Mouse (Mus musculus) neutrophil, adult 5-6 weeks (primary cell): ENCODE results near the gene Gngt2. TPM values are rescaled to one million over a fixed set of nuclear protein-coding genes. Genes with fewer than 3 reads are reported as not detected.

ENCODE experiments used
- ATAC-seq: fragments of 151-379, 151-347 bp; 2 replicates; pipeline ENCODE4 v1.8.0; 2017; ENCODE audit warnings: mild to moderate bottlenecking, moderate TSS enrichment; ENCODE audit not compliant: insufficient number of reproducible peaks, poor library complexity, low FRiP score, severe bottlenecking; ENCODE audit errors: extremely low read depth
- total RNA-seq: library from RNA; stranded (forward); fragments of 200-1000 nt; gene quantifications from 2 replicates; pipeline ENCODE4 v1.2.3, GENCODE M21; 2017

Gngt2 gene
- 122 and 146 TPM in 2 replicates for total RNA-seq

DNA sequence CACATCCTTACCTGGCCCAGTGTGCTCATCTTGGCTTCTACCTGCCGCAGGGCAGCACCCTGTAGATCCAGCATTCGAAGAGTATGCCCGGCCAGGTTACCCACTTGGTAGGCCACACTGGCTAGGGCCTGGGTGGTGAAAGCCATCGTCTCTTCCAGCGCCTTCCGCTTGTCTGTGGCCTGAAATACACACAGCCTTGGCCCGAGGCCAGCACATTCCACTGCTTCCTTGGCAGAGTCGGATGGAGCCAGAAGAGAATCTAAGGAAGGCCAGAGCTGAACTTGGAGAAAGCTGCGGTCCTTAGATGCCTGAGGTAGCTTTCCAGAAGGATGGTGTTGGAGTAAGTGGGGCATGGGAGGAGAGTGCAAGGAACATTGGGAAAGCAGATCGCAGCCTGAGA is at the start of gene Gngt2:
Gngt2 (plus strand) TSS at position 158 of the 400 bp plus-strand sequence.
- no peak for ATAC-seq

DNA sequence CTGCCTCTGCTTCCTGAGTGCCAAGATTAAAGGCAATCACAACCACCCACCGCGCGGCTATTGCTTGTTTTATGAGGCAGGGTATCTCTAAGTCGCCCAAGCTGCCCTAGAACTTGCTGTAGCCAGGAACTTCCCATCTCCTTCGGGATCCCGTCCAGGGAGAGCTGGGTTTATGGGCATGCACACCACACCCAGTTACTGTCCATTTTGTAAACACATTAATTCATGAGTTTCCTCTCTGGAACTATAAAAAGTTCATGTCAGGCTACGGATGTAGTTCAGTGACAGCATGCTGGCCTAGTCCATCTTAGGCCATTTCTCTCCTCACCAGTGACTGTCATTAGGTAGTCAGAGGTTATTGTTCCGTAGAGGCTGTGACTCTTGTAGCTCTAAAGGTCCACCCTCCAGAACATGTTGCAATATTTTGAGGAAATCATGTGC is 47.5 kb upstream of the Gngt2 start:
- ATAC-seq = peak; percentile 52

DNA sequence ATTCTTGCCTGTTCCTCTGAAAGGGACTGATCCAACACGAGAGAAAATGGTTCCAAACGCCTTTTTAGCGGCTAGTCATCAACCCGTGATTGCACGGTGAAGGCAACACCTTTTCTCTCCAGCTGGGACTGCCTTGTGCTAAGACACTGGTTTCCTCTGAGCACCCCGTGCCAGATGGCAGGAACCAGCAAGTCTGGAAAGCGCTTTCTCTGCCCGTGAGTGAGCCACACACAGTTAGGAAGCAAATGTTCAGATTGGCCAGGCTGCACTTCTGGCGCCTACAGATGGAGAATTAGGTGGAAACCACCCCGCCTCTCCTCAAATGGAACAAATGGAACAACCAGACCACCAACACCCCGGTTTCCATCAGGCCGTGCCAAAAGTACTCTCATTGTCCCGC is 45.2 kb upstream of the Gngt2 start:
- no peak for ATAC-seq

DNA sequence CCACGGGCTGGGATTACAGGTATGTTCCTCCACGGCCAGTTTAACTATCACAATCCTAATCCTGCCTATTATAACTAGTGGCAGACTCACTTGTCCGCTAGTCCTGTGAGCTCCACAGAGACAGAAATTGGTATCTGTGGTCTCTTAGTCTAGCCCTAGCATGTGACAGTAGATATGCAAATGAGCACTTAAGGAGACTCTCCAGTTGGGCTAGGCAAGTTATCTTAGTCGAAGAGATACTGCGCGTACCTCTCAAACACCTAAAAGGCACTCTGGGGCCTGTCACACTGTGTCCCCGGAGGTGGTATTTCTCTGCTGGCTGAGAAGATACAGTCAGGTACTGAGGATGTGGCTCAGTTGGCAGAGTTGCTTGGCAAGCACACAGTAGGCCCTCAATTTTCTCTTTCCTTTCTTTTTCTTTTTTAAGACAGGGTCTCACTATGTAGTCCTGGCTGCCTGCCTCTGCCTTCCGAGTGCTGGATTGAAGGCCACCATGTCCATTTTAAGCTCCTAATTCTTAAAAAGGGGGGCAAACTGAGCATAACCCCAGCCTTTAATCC is 44.0 kb upstream of the Gngt2 start:
- no peak for ATAC-seq

DNA sequence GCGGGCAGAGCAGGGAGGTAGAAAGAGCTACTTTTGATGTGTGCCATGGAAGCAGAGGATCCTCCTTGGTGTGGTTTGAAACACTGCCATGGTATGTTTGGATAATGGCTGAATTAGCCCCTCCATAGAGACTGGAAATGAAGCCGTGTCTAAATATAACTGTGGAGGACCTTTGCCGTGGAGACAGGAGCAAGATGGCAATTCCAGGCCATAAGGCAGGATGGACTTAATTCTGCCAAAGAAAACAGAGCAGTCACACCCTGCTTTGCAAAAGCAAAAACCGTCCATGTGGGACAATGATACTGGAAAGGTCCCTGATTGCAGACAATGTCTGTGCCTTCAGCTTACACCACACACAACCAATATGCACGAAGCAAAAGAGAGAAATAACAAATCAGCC is 42.8 kb upstream of the Gngt2 start:
- no peak for ATAC-seq

DNA sequence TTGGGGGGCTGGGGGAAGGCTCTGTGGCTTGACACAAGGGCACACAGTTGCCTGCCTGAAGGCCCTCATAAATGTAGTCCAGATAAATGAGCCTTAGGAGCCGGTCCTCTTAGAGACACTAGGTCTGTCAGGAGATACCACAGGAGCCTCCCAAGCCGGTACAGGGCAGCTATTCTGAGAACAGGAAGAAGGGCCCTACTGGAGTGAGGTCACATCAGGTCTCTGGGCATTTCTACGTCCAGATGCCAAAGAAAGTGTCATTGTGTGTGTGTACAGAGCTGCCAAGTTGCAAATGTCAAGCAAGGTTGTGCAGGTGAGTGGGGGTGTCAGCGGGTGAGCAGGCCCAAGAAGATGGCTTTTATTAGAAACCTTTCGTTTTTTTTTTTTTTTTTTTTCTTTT is 41.4 kb upstream of the Gngt2 start:
- ATAC-seq = no peak

DNA sequence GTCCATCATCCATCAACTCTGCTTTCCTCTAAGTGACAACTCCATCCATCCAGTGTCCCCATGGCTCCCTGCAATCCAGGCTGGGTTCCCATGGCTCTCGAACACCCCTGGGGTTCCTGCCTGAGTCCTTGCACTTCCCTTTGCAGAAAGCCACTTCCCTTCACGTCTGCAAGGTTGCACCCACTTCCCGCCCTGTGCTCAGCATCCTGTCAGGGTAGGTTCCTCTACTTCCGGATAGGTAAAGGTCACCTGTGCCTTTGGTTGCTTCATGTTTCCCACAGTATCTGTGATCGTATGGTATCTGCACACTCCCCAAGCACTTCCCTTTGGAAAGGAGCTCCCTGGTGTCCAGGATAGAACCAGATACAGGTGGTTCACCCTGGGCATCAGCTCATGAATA is 32.0 kb upstream of the Gngt2 start:
- ATAC-seq = peak; percentile 42; the same call in 1 of the 2 replicates

DNA sequence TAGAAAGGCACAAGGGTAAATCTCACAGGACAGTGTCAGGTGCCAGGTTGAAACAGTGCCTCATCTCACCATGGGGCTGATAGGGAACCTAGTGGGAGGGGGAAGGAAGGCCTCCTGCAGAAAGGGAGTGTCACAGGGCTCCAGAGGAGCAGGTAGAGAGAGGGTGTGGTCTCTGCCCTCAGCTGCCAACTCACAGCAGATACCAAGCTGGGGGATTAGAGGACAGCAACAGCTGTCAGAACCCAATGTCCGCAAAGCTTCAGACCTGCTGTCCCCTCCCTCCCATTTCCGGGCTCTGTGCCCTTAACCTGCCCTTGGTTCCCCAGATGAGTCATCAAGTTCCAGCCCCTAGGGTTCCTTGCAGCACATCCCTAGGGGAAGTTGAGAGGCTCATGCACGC is 31.5 kb upstream of the Gngt2 start:
- ATAC-seq = peak; percentile 87

DNA sequence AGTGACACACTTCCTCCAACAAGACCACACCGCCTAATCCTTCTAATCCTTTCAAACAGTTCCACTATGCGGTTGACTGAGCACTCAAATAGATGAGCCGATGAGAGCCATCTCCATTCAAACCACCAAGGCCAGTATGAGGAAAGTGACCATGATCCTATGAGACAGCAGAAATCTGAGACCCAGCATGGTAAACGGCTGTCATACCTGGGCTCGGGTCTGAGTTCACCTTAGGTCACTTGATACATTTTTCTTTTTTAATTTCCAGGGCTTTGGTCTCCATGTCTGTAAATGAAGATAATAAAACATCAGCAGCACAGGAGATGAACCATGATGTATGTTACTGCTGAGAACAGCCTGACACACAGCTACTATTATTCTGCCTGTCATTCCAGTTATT is 29.1 kb upstream of the Gngt2 start:
- ATAC-seq = no peak

DNA sequence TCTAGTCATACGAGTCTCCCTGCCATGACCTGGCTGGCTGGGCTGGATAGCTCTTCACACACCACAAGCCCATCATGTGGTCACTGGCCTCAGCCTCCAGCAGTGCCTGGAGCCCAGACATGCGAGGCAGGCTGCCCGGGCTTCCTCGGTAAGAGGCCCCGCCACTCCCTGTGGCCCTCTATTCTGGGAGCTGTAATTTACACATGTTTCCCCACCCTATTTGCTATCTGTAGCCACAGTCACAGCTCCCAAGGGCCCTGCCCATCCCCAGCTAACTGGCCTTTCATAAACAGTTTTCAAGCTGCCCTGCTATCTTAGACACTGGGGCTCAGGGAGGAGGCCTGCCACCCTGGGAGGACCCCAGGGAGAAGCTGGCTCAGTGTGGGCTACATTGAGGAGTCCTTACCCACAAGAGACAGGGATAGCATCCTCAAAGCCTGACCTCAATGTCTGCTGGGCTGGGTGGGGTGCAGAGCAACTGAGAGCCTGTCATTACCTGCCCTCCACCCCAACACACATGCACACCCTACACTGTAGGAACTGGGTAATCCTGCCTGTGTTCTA is 28.5 kb upstream of the Gngt2 start:
- ATAC-seq = no peak

DNA sequence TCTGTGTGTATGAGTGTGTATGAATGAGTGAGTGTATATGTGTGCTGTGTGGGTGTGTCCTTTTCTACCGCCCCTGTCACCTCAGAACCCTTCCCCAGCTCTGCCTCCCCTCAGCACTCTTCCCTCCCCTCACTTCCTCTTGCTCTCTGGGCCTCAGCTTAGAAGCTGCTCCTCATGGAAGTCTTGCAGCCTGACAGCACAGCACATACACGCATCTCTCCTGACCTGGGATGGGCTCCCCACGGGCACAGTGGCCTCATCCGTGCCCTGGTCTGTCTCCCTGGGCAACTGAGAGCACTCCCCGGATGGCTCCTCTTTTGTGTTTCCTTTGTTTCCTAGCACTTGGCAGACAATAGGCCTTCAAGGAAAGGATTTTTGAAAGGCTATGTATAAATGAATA is 27.4 kb upstream of the Gngt2 start:
- ATAC-seq = no peak

DNA sequence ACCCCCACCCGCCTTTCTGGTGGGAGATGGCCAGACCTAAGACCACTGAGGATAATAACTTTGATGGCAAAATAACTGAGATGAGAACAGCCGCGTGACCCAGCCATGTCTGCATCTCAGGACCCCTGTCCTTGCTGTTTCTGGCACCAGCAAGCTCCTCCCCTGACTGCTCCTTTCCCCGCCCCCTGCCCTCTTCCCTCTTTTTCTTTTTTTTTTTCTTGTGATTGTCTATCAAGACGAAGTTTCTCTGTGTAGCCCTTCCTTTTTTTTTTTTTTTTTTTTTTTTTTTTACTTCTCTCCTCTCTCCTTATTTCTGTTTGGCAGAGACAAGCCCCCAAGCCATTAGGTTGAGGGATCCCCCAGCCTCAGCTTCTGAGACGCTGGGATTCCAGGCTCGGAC is 26.2 kb upstream of the Gngt2 start:
- no peak for ATAC-seq

DNA sequence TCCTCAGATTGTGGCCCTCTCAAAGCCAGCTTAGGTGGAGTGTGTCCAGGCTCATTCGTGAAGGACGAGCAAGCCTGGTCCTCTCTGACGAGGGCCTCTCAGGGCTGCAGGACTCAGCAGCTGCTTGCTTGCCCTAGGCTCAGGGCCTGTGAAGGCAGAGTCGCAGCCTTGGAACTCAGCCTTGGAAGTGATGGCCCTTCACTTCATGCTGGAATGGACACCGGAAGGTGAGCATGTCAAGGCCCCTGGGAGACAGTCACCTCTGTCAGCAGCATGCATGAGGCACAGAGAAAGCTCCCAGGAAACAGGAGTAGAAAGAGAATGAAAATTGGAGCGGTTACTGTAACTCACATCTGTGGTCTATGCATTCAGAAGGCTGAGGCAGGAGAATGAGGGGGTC is 25.3 kb upstream of the Gngt2 start:
- ATAC-seq = no peak

DNA sequence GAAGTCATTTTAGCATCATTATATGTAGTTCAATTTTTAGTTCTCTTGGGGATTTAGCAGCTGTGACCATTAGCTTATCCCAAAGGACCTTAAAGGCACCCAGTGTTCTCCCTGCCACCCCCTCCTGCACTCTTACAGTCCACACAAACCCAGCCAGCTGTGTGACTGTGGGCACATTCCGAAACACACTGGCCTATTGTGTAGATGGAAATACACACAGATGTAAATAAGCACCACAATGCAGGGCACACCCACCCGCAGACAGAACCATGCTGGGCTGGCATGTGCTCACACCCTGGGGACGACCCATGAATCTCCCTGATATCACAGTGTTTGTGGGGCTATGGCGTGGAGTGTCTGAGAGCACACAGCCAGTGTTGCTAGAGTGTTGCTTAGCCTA is 24.8 kb upstream of the Gngt2 start:
- ATAC-seq = no peak

DNA sequence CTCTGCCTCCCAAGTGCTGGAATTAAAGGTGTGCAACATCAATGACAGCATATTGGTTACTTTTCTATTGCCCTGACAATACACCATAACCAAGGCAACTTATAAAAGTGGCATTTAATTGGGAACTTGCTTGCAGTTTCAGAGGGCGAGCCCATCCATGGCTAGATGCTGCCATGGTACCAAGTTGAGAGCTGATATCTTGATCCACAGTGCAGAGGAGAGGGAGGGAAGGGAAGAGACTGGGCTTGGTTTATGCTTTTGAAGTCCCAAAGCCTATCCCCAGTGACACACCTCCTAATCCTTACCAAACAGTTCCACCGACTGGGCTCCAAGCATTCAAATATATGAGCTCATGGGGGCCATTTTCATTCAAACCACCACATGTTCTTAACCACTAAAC is 22.9 kb upstream of the Gngt2 start:
- ATAC-seq = no peak

DNA sequence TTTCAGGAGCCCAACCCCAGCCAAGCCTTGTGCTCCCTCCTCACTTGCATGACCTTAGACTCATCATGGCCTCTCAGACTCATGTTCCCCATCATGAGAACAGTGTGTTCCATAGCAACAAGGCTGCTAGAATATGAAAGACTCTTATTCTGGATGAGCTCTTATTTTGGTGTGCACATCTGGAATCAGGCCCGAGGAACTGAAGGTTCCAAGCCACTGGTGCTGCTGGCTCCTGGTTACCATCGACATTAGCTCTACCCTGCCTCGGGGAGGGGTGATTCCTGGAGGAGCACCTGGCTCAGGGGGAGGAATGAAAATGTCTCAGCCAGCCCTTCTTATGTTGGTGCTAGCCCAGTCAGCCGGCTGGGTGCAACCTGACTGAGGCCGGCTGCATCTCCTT is 22.2 kb upstream of the Gngt2 start:
- no peak for ATAC-seq

DNA sequence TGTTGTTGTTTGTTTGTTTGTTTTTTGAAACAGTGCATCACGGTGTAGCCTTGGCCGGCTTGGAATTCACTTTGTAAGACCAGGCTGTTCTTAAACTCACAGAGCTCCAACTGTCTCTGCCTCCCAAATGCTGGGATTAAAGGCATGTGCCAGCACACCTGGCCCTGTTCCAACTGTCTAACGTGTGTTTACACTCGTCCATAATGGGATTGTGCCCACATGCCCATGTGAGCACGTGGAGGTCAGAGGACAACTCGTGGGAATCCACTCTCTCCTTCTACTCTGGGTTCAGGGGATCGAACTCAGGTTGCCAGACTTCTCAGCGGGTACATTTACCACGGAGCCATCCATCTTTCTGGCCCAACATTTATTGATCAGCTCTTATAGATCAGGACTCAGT is 21.6 kb upstream of the Gngt2 start:
- no peak for ATAC-seq

DNA sequence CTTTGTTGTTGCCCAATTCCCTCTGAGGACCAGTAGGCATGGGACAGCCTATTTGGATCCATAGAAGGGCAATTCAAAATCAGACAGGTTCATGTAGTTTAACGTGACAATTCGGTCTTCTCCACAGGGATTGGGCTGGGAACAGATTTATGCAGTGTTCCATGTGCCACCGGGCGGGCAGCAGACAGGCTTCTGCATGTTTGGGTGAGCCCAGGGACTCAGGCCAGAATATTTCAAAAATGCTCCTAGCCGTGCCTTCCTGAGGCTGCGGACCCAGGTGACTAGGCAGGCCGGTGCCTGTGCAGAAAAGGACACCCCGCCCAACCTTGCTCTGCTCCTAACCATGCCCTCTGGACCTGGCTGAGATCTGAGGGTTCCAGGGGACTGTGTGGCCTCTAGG is 17.9 kb upstream of the Gngt2 start:
- no peak for ATAC-seq

DNA sequence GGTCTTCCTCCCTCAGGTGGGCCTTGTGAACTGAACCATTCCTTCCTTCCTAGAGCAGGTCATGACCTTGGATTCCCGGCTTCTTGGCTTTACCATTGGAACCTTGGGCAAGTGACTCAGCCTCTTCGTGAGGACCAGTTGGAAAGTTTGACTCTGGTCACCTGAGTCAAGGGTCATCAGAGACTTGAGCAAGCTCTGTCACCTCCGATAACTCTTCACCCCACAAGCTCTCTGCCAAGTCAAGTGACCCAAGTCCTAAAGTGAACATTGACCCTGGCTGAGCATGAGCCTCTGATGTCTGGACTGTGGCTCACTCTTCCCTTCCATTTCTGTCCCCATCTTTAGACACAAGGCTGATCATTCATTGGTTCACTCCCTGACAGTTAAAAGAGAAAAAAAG is 15.5 kb upstream of the Gngt2 start:
- ATAC-seq = no peak

DNA sequence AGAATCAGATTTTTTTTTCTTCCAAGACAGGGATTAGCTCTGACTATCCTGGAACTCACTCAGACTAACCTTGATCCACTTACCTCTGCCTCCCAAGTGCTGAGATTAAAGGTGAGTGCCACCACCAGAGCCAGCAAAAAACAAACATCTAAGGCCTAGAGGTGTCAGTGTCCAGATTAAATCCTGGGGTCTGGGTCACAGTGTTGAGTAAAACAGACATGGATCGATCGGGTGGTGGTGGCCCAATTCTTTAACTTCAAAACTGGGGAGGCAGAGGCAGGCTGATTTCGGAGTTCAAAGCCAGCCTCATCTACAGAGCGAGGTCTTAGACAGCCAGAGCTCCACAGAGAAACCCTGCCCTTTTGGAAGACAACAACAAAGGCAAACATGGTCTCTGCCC is 14.6 kb upstream of the Gngt2 start:
- ATAC-seq = no peak
